ENCODE assay signal across 23 mouse cellular contexts in the genomic region with DNA sequence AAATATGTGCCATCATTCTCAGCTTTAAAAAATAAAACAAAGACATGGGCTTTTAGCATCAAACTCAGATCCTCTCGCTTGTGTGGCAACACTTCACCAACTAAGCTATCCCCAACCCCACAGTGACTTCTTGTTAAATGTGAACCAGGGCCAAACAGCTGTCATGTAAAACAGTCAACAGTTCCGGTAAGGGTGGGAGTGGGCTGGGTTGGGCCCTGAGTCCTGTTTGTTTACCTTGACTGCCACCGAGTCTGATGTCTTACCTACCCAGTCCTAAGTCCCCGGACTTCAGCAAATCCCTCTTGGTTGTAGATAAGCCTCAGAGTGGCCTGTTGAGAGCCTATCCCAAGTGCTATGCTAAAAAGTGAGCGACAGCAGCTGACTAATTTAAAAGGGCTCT. TPM values are rescaled to one million over a fixed set of nuclear protein-coding genes. Genes with fewer than 3 reads are reported as not detected.
"Had no signal": no experiment of that assay in that cellular context is flagged by ENCODE, and none has a peak within 500 bp of the region (broad histone marks: within the 10 kb centered on the region; RNA-seq: fewer than 3 reads in every experiment).

No protein-coding gene starts in this region.

- H3K9me3 ChIP-seq: intestine, embryonic 15.5 days; kidney, embryonic 15.5 days; limb, embryonic 12.5 days; limb, embryonic 15.5 days; liver, embryonic 15.5 days; midbrain, embryonic 13.5 days had no signal

- H3K4me3 ChIP-seq: intestine, embryonic 15.5 days; kidney, embryonic 15.5 days; limb, embryonic 12.5 days; limb, embryonic 15.5 days; liver, embryonic 15.5 days; midbrain, embryonic 13.5 days had no signal

- H3K27me3 ChIP-seq: intestine, embryonic 15.5 days; kidney, embryonic 15.5 days; limb, embryonic 12.5 days; limb, embryonic 15.5 days; liver, embryonic 15.5 days; midbrain, embryonic 13.5 days had no signal

- H3K4me2 ChIP-seq: intestine, embryonic 15.5 days; kidney, embryonic 15.5 days; limb, embryonic 12.5 days; limb, embryonic 15.5 days; lung, embryonic 14.5 days; midbrain, embryonic 13.5 days had no signal

- DNase-seq: kidney, adult 11 months; kidney, adult 8-10 months; kidney, postnatal 10 days; kidney, postnatal 36 days; left cerebral cortex, postnatal 4 days; lung, embryonic 14.5 days; right cerebral cortex, adult 18-20 months; right cerebral cortex, postnatal 14 days; right cerebral cortex, postnatal 4 days; thymus, postnatal 25 days had no signal

- H3K4me1 ChIP-seq: intestine, embryonic 15.5 days; limb, embryonic 12.5 days; limb, embryonic 15.5 days; midbrain, embryonic 13.5 days had no signal

- H3K9ac ChIP-seq: intestine, embryonic 15.5 days; kidney, embryonic 15.5 days; limb, embryonic 12.5 days; limb, embryonic 15.5 days; liver, embryonic 15.5 days; lung, embryonic 14.5 days; midbrain, embryonic 13.5 days had no signal

- H3K27ac ChIP-seq: intestine, embryonic 15.5 days; kidney, embryonic 15.5 days; limb, embryonic 12.5 days; limb, embryonic 15.5 days; macrophage; midbrain, embryonic 13.5 days; stomach, postnatal 0 days had no signal

- ATAC-seq: intestine, embryonic 15.5 days; lung, postnatal 0 days; midbrain, embryonic 13.5 days had no signal

RNA-seq across cellular contexts. Expression of gene Spink4, which starts 13.8 kb away (rescaled TPM):
- polyA plus RNA-seq: limb, embryonic 12.5 days; limb, embryonic 15.5 days; lung, embryonic 14.5 days; macrophage; midbrain, embryonic 13.5 days; midbrain, postnatal 0 days; neural tube, embryonic 11.5 days; neural tube, embryonic 14.5 days; stomach, embryonic 14.5 days had no signal
